Mouse (Mus musculus) midbrain, embryonic 13.5 days (tissue): Measurements from ENCODE around the gene Auts2. TPM values are rescaled to one million over a fixed set of nuclear protein-coding genes. Genes with fewer than 3 reads are reported as not detected.
"Not testable (repeated sequence)": the region's sequence is repeated elsewhere in the genome, so short reads cannot be mapped to it uniquely, and the experiment has no call there.

Experiments
- ATAC-seq: fragments of 200-750 bp; cut with Nextera tagmentation; 2 replicates; pipeline ENCODE4 v1.8.0; 2017; ENCODE audit warnings: mild to moderate bottlenecking, moderate TSS enrichment, moderate library complexity
- H3K27ac ChIP-seq: fragments of 300-500 bp; sonication (generic); 2 replicates; pipeline ENCODE4 v1.5.1; 2015; ENCODE audit warnings: inconsistent platforms, mild to moderate bottlenecking, moderate library complexity
- H3K27me3 ChIP-seq: fragments of 300-500 bp; sonication (generic); 2 replicates; pipeline ENCODE4 v1.6.1; 2015; ENCODE audit warnings: mild to moderate bottlenecking, inconsistent platforms
- H3K36me3 ChIP-seq: fragments of 300-500 bp; sonication (generic); 2 replicates; pipeline ENCODE4 v1.6.1; 2015; ENCODE audit warnings: mild to moderate bottlenecking, inconsistent platforms
- H3K4me1 ChIP-seq: fragments of 300-500 bp; sonication (generic); replicated peaks from 2 replicates; pipeline ENCODE4 v1.6.1; 2015; ENCODE audit warnings: inconsistent platforms
- H3K4me2 ChIP-seq: fragments of 300-500 bp; sonication (generic); replicated peaks from 2 replicates; pipeline ENCODE4 v1.6.1; 2015; ENCODE audit warnings: moderate library complexity, mild to moderate bottlenecking, inconsistent platforms
- H3K4me3 ChIP-seq: fragments of 300-500 bp; sonication (generic); replicated peaks from 2 replicates; pipeline ENCODE4 v1.5.1; 2015; ENCODE audit warnings: mild to moderate bottlenecking, inconsistent platforms
- H3K9ac ChIP-seq: fragments of 300-500 bp; sonication (generic); replicated peaks from 2 replicates; pipeline ENCODE4 v1.6.1; 2015; ENCODE audit warnings: mild to moderate bottlenecking, inconsistent platforms
- H3K9me3 ChIP-seq: fragments of 300-500 bp; sonication (generic); 2 replicates; pipeline ENCODE4 v1.6.1; 2016; ENCODE audit warnings: mild to moderate bottlenecking, inconsistent platforms
- WGBS: fragments of 180-500 bp; shearing (Covaris S2); methylation state at CpG from one replicate; pipeline ENCODE4 v1.1.7; 2015; 5-methylcytosine and 5-hydroxymethylcytosine counted together
- polyA plus RNA-seq: library from polyadenylated mRNA; unstranded; fragments of >200 nt; fragmentation: Nextera tagmentation; extraction: Ambion mirVana; gene quantifications from 2 replicates; pipeline ENCODE4 v1.2.1, GENCODE M21; 2015

Gene Auts2
- 73.1 and 76.2 TPM in 2 replicates for polyA plus RNA-seq

DNA sequence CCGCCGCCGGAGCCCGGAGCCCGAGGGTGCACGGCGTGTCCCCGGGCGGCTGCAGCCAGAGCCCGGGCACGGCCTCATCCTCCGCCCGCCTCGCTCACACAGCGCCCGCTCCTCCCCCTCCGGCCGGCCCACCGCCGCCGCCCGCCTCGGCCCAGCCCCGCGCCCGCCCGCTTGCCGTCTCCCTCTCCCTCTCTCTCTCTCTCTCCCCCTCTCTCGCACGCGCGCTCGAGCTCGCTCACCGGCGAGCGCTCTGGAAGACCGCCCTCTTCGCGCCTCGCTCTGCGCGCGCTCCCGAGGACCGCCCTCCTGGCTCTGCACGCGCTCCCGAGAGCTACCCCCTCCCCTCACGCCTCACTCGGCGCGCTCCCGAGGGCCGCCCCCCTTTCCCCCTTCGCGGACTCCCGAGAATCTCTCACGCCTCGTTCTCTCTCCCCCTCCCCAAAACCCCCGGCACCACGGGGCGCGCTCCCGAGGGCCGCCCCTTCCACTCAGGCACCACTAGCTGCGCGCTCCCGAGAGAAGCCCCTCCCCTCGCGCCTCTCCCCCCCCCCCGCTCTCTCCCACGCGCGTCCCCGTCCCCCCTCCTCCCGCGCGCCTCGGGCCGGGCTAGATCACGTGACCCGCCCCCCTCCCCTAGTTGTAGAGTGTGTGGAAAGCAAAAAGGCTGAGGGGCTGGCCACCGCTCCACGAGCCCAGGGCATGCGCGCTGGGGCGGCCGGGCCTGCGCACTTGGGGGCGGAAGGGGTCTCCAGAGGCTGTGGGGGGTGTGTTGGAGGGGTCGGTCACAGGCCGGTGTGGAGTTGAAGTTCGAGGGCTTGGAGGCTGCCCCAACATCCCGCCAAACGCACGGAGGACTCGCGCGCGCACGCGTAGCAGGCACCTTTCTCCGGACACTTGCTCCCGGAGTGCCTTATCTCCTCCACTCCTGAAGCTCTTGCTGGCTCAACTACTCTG, at the start of gene Auts2:
Auts2 (minus strand) TSS at position 227 of the 954 bp plus-strand sequence.
- peak within 1 kb of the TSS; percentile 96 for H3K9ac ChIP-seq
- WGBS, result under 1% methylated on average over 66 of the region's 105 CpGs
- peaks cover 30% of the 10 kb centered on the region for H3K4me1 ChIP-seq
- peak within 1 kb of the TSS; percentile 91 for H3K4me3 ChIP-seq
- ATAC-seq, result peak; percentile 90
- H3K9me3 ChIP-seq, result no peaks in the 10 kb centered on the region
- H3K36me3 ChIP-seq, result no peaks in the 10 kb centered on the region
- peaks cover 11% of the 10 kb centered on the region for H3K27me3 ChIP-seq
- peak within 1 kb of the TSS; percentile 69 for H3K4me2 ChIP-seq
- peak within 1 kb of the TSS; percentile 92 for H3K27ac ChIP-seq

- no peak overlapping the region for H3K4me3 ChIP-seq
- ATAC-seq, result 0 out of 2 replicates have a peak, but pooled peaks have one; percentile 14
- no peaks in the 10 kb centered on the region for H3K9me3 ChIP-seq
- peaks cover 8% of the 10 kb centered on the region; the same call in 1 of the 2 replicates for H3K27me3 ChIP-seq
- WGBS, result 37% methylated on average over 24 of the region's 24 CpGs
- H3K4me1 ChIP-seq, result peaks cover 12% of the 10 kb centered on the region; the same call in 1 of the 2 replicates
- no peak overlapping the region for H3K27ac ChIP-seq
- no peaks in the 10 kb centered on the region for H3K36me3 ChIP-seq
- H3K4me2 ChIP-seq, result 0 out of 2 replicates have a peak overlapping the region, but pooled peaks have one; percentile 6
- no peak overlapping the region for H3K9ac ChIP-seq
Observed at GRCm38 (mm10) chr5:132591721-132592695, 48.9 kb upstream of the Auts2 start.

DNA sequence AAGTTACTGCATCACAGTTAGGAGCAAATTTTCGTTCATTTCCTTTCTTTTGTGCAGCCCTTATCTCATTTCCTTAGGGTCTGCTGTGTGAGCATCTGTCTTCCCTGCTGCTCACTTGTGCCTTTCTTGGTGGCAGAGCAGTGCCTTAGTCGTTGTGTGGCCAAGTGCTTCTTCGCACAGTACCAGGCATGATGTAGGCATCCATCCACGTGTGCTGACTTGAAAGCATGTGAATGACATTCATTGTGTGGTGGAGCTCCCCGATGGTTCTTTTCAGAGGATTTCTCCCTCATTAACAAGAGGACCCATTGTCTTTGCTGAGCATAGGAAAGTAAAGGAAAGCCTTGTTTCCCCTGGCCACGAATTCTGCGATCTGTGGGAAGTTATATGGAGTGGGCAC, 36.6 kb upstream of the Auts2 start:
- Histone ChIP-seq H3K36me3 (no peaks in the 10 kb centered on the region), H3K9me3 (no peaks in the 10 kb centered on the region), H3K27me3 (0 out of 2 replicates have a peak, but pooled peaks cover 5% of the 10 kb centered on the region), H3K4me3 (no peak overlapping the region), H3K4me1 (no peaks in the 10 kb centered on the region), H3K9ac (no peak overlapping the region), H3K4me2 (no peak overlapping the region), H3K27ac (no peak overlapping the region)
- no peak for ATAC-seq
- 47% methylated on average over 7 of the region's 7 CpGs for WGBS

- H3K4me3 ChIP-seq, H3K4me2 ChIP-seq, H3K27ac ChIP-seq, H3K9ac ChIP-seq, H3K36me3 ChIP-seq, H3K27me3 ChIP-seq, H3K4me1 ChIP-seq, ATAC-seq, H3K9me3 ChIP-seq: not testable (repeated sequence)
- WGBS, result 72% methylated on average over 6 of the region's 6 CpGs
Observed at GRCm38 (mm10) chr5:132560771-132561170, 17.6 kb upstream of the Auts2 start.

GRCm38 (mm10) chr5:132545761-132546160, 2.6 kb upstream of the Auts2 start:
- H3K36me3 ChIP-seq, result no peaks in the 10 kb centered on the region
- no peak overlapping the region for H3K27ac ChIP-seq
- H3K9me3 ChIP-seq, result no peaks in the 10 kb centered on the region
- no peak for ATAC-seq
- H3K4me1 ChIP-seq, result peaks cover 9% of the 10 kb centered on the region
- 81% methylated on average over 1 of the region's 1 CpGs for WGBS
- H3K27me3 ChIP-seq, result peaks cover 11% of the 10 kb centered on the region
- H3K4me3 ChIP-seq, result no peak overlapping the region
- H3K9ac ChIP-seq, result no peak overlapping the region
- no peak overlapping the region for H3K4me2 ChIP-seq

DNA sequence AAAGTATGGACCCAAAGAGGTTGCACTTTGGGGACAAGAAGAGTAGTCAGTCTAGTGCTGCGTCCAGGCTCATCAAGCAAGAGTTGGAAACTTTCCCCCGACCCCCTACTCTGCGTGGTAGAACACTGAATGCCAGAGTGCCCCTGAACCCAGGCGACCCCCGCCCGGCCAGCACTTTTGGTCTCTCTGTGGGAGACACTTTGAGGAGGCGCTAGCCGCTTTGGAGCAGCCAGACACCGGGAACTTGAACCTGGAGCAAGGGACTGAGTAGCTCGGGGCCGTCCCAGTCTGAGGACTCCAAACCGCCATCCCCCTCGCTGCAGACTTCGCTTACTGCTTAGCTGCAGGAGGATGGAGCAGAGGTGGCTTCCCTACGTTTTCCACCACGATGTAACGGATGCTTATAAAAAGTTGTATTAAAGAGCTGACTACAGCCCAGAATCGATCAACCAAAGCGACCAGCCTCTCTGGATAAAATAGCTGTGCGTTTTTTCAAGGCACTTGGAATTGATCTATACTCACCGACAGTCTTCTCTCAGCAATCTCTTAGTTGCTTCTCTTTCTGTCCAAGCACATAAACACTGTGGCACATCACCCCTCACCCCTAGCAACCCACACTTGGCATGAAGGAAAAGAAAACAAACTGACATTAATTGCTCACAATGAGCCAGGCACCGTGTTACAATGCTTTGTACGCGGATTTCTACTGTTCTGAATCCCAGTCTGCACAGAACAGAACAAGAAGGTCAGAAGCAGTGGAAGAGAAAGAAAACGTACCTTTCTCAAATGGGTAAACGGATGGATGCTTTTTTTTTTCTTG, 1.2 kb upstream of the Auts2 start:
- no peak overlapping the region for H3K27ac ChIP-seq
- H3K9ac ChIP-seq, result no peak overlapping the region
- H3K27me3 ChIP-seq, result peaks cover 11% of the 10 kb centered on the region
- H3K4me1 ChIP-seq, result peaks cover 23% of the 10 kb centered on the region
- no peaks in the 10 kb centered on the region for H3K9me3 ChIP-seq
- H3K4me3 ChIP-seq, result peak overlapping the region; percentile 91
- WGBS, result 3% methylated on average over 26 of the region's 26 CpGs
- no peaks in the 10 kb centered on the region for H3K36me3 ChIP-seq
- H3K4me2 ChIP-seq, result peak overlapping the region; percentile 69
- no peak for ATAC-seq

DNA sequence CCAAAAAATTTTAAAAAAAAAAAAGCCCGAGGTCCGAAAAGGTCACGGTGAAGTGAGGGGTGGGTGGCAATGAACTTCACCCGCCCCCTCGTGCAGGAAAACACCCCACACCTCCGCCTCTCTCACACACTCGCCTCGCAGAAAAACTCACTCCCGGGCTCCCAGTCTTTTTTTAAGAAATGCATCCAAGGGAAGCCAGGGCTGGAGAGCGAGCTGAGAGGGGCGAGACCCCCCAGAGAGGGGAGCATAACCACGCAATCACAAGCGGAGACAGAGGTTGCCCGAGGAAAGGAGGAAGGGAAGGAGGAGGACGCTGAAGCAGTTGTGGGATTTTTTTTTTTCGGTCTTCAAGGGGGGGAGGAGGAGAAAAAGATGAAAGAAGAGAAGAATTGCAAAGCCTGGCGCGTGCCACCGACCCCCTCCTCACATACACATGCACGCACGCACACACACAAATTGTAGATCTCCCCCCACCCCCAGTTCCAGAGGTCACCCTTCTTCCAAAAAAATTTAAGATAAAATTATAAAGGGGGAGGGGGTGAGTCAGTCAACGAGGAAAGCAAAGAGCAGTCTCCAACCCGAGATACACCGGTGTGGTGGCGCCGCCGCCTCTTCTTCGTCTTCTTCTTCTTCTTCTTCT, 643 bp downstream of the Auts2 start:
- Histone ChIP-seq H3K27me3 (peaks cover 11% of the 10 kb centered on the region), H3K9ac (peak overlapping the region; percentile 96), H3K4me3 (peak overlapping the region; percentile 91), H3K9me3 (no peaks in the 10 kb centered on the region), H3K27ac (peak overlapping the region; percentile 92), H3K36me3 (no peaks in the 10 kb centered on the region), H3K4me2 (peak overlapping the region; percentile 69), H3K4me1 (peaks cover 39% of the 10 kb centered on the region)
- WGBS, result under 1% methylated on average over 28 of the region's 28 CpGs
- ATAC-seq, result no peak

DNA sequence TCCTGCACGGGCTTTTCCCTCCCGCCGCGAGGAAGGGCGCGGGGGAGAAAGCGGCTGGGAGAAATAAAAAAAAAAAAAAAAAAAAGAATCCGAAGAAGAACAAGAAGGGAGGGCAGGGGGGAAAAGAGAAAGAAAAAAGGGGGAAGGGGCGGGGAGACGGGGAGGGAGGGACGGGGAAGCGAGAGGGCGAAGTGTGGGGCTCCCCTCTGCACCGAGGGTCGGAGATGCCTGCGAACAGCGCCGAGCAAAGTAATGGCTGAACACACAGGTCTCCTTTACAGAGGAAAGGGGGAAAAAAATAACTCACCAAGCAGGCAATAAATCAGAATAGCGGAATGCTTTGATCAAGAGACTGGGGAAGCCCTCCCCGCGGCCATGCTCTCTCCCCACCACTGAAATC, 1.2 kb downstream of the Auts2 start:
- ATAC-seq, result no peak
- Histone ChIP-seq H3K4me2 (peak overlapping the region; percentile 69), H3K27me3 (peaks cover 11% of the 10 kb centered on the region), H3K9ac (peak overlapping the region; percentile 96), H3K4me1 (peaks cover 43% of the 10 kb centered on the region), H3K4me3 (peak overlapping the region; percentile 91), H3K9me3 (no peaks in the 10 kb centered on the region), H3K27ac (peak overlapping the region; percentile 92), H3K36me3 (no peaks in the 10 kb centered on the region)
- WGBS, result under 1% methylated on average over 20 of the region's 21 CpGs

GRCm38 (mm10) chr5:132541371-132541931, 1.7 kb downstream of the Auts2 start:
- H3K9me3 ChIP-seq, result no peaks in the 10 kb centered on the region
- no peaks in the 10 kb centered on the region for H3K36me3 ChIP-seq
- WGBS, result under 1% methylated on average over 46 of the region's 46 CpGs
- H3K4me3 ChIP-seq, result peak overlapping the region; percentile 91
- H3K4me2 ChIP-seq, result peak overlapping the region; percentile 69
- peaks cover 6% of the 10 kb centered on the region for H3K27me3 ChIP-seq
- peaks cover 44% of the 10 kb centered on the region for H3K4me1 ChIP-seq
- peak; percentile 21; the same call in 1 of the 2 replicates for ATAC-seq
- H3K27ac ChIP-seq, result peak overlapping the region; percentile 92
- H3K9ac ChIP-seq, result peak overlapping the region; percentile 96

- Histone ChIP-seq H3K27me3 (peaks cover 4% of the 10 kb centered on the region), H3K9ac (peak overlapping the region; percentile 96), H3K4me3 (peak overlapping the region; percentile 91), H3K4me1 (peaks cover 50% of the 10 kb centered on the region), H3K9me3 (no peaks in the 10 kb centered on the region), H3K4me2 (peak overlapping the region; percentile 69), H3K36me3 (no peaks in the 10 kb centered on the region), H3K27ac (peak overlapping the region; percentile 92)
- 2% methylated on average over 7 of the region's 7 CpGs for WGBS
- ATAC-seq, result no peak
Observed at GRCm38 (mm10) chr5:132540841-132541311, 2.3 kb downstream of the Auts2 start.
